Mouse (Mus musculus) olfactory bulb, adult 2 months (tissue): ENCODE measurements around the gene Ccr1.

Experiments used
- CTCF ChIP-seq: fragments of 200-500 bp; IDR thresholded peaks from 2 replicates; pipeline ENCODE4 v1.5.1; 2012; ENCODE audit warnings: low read depth, mild to moderate bottlenecking, low read length, moderate library complexity; ENCODE audit not compliant: insufficient read depth
- POLR2A ChIP-seq: fragments of 200-500 bp; IDR thresholded peaks from 2 replicates; pipeline ENCODE4 v1.6.1; 2012; ENCODE audit warnings: mild to moderate bottlenecking, low read depth, low read length, moderate library complexity; ENCODE audit not compliant: insufficient read depth

GRCm38 (mm10) chr9:123949432-123949831 lies 19.1 kb downstream of the Ccr1 start:
- TF ChIP-seq CTCF (no peak), POLR2A (no peak)
